Mouse (Mus musculus): Measurements from ENCODE around the gene Csnk1g1. TPM values are rescaled to one million over a fixed set of nuclear protein-coding genes. Genes with fewer than 3 reads are reported as not detected.

Csnk1g1 gene
- polyA plus RNA-seq, 1 experiment from 2014 or later: 30.2 TPM

DNA sequence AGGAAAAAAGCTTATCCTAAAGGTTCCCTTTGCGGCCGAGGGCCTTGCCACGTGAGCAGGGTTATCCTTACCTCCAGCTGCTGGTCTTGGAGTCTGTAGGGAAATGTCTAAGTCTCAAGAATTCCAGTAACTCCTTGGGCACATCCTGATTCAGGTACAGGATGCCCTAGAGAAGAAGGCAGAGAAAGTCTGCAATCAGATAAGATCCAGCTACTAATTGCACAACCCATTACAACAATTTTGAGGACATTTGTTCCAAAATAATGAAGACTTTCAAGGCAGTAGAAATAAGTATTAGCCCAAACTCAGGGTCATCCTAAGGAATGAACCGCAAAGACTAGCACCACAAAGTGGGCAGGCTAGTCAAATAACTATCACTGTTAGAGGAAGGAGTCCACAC, 159.3 kb downstream of the Csnk1g1 start:
- 0 out of 2 replicates have a peak, but pooled peaks cover 3% of the 10 kb centered on the region for H3K27me3 ChIP-seq (ENCODE audit: control insufficient read depth, insufficient read depth, low read length)
- no peak overlapping the region for H3K4me3 ChIP-seq (ENCODE audit: low read depth, low read length)
- ATAC-seq (ENCODE audit: low read depth): no peak
- no peak overlapping the region for H3K9ac ChIP-seq (replicated peaks; ENCODE audit: low read depth, low read length)
- 68% methylated on average over 4 of the region's 4 CpGs for WGBS
- no peak overlapping the region for H3K27ac ChIP-seq (ENCODE audit: low read depth, low read length)
- H3K36me3 ChIP-seq (ENCODE audit: control insufficient read depth, insufficient read depth, low read length): peaks cover 33% of the 10 kb centered on the region
- no peak overlapping the region for H3K4me2 ChIP-seq (ENCODE audit: low read depth, low read length)
- no peaks in the 10 kb centered on the region; the same call in 1 of the 2 replicates for H3K4me1 ChIP-seq (ENCODE audit: control insufficient read depth, insufficient read depth, low read length)
- H3K9me3 ChIP-seq (ENCODE audit: control insufficient read depth, low read length): no peaks in the 10 kb centered on the region

DNA sequence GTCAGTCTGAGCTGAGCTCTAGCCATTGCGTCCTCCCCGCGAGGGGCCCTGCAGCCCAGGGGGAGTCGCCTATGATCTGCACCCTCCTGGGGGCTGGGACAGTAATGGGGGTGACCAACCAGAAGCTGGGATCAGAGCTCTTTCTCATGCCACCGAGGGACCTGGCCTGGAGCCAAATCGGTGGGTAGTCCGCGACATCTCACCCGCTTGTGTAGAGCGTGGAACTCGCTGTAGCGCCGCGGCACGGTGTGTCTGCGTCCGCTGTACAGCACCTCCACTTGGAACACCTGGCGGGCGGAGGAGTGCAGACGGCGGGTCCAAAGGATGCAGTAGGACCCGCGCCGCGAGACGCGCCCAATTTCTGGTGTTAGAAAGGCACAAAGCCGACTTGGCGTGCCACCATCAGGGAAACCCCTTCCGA, 160.3 kb downstream of the Csnk1g1 start:
- peak overlapping the region; percentile 94 for H3K4me2 ChIP-seq (ENCODE audit: low read depth, low read length)

DNA sequence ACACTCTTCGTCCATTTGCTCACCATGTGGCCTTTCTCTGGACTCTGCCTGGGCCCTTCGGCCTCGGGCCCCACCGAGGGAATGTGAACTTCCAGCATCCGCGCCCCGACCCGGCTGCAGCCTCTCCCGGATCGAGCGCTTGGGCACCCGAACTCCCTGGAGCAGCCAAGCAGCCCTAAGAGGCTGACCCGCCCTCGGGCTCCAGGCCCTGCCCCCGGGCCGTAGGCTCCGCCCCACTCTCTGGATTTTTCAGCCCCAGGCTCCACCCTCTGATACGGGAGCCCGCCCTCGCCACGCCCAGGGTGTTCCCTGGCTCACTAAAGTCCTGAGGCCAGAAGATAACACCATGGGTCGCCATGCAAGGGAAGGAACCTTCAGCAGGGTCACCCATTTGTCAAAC, 160.9 kb downstream of the Csnk1g1 start, which contains the start of gene Snx22:
Gene Snx22 (minus strand): TSS at position 137 of the 400 bp plus-strand sequence.
- H3K27ac ChIP-seq (ENCODE audit: low read depth, low read length): no peak within 1 kb of the TSS
- ATAC-seq (ENCODE audit: low read depth): peak; percentile 84; the same call in 1 of the 2 replicates
- H3K9ac ChIP-seq (replicated peaks; ENCODE audit: low read depth, low read length): peak within 1 kb of the TSS; percentile 55
- H3K4me1 ChIP-seq (ENCODE audit: control insufficient read depth, insufficient read depth, low read length): no peaks in the 10 kb centered on the region; the same call in 1 of the 2 replicates
- H3K36me3 ChIP-seq (ENCODE audit: control insufficient read depth, insufficient read depth, low read length): peaks cover 18% of the 10 kb centered on the region
- under 1% methylated on average over 22 of the region's 22 CpGs for WGBS
- 0 out of 2 replicates have a peak, but pooled peaks cover 3% of the 10 kb centered on the region for H3K27me3 ChIP-seq (ENCODE audit: control insufficient read depth, insufficient read depth, low read length)
- H3K4me2 ChIP-seq (ENCODE audit: low read depth, low read length): peak within 1 kb of the TSS; percentile 94
- no peaks in the 10 kb centered on the region for H3K9me3 ChIP-seq (ENCODE audit: control insufficient read depth, low read length)
- peak within 1 kb of the TSS; percentile 48 for H3K4me3 ChIP-seq (ENCODE audit: low read depth, low read length)

More for the DNA sequence above, 160.3 kb downstream of the Csnk1g1 start:
- WGBS: under 1% methylated on average over 30 of the region's 30 CpGs
- Histone ChIP-seq H3K27ac (ENCODE audit: low read depth, low read length) (no peak overlapping the region), H3K4me1 (ENCODE audit: control insufficient read depth, insufficient read depth, low read length) (no peaks in the 10 kb centered on the region; the same call in 1 of the 2 replicates), H3K9me3 (ENCODE audit: control insufficient read depth, low read length) (no peaks in the 10 kb centered on the region), H3K36me3 (ENCODE audit: control insufficient read depth, insufficient read depth, low read length) (peaks cover 24% of the 10 kb centered on the region), H3K4me3 (ENCODE audit: low read depth, low read length) (peak overlapping the region; percentile 48), H3K9ac (replicated peaks; ENCODE audit: low read depth, low read length) (peak overlapping the region; percentile 55), H3K27me3 (ENCODE audit: control insufficient read depth, insufficient read depth, low read length) (0 out of 2 replicates have a peak, but pooled peaks cover 3% of the 10 kb centered on the region)
- peak; percentile 55 for ATAC-seq (ENCODE audit: low read depth)

DNA sequence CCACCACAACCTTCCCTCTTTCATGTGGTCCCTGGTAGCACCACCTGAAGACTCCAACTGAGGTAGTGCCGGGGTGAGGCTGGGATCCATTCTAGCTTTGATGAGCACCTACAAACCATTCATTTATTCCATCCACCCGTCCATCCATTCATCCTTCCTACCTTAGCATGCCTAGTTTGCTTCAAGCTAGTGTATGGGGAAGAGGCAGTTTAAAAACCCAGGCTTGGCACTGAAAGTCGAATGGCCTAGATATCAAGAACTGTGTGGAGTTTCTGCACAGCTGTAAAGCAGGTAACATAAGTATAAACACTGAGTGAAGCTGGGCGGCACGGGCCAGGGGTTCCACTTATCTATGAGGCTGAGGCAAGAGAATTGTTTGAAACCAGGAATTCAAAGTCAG, 161.4 kb downstream of the Csnk1g1 start:
- no peak overlapping the region for H3K27ac ChIP-seq (ENCODE audit: low read depth, low read length)
- H3K4me2 ChIP-seq (ENCODE audit: low read depth, low read length): no peak overlapping the region
- H3K9ac ChIP-seq (replicated peaks; ENCODE audit: low read depth, low read length): no peak overlapping the region
- no peak for ATAC-seq (ENCODE audit: low read depth)
- WGBS: 92% methylated on average over 5 of the region's 5 CpGs
- no peak overlapping the region for H3K4me3 ChIP-seq (ENCODE audit: low read depth, low read length)
- H3K9me3 ChIP-seq (ENCODE audit: control insufficient read depth, low read length): no peaks in the 10 kb centered on the region
- peaks cover 17% of the 10 kb centered on the region for H3K36me3 ChIP-seq (ENCODE audit: control insufficient read depth, insufficient read depth, low read length)
- H3K4me1 ChIP-seq (ENCODE audit: control insufficient read depth, insufficient read depth, low read length): no peaks in the 10 kb centered on the region; the same call in 1 of the 2 replicates
- H3K27me3 ChIP-seq (ENCODE audit: control insufficient read depth, insufficient read depth, low read length): 0 out of 2 replicates have a peak, but pooled peaks cover 3% of the 10 kb centered on the region

DNA sequence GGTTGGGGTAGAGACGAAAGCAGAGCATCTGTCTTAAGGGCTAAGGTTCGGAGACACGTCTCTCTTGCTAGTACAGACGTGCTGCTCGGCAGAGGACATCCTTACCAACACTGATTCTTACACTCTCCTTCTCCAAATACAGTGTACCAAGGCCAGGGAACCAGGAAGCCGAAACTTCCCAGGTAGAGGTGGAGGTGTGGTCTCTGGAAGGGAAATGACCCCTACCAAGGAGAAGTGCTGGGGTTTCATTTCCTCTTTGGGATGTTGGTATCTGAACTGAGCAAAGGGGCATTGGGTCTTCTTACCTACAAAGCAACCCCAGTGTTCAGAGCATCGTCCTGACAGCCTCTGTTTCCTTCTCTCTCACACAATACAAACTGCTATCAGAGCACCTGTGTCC, 164.0 kb downstream of the Csnk1g1 start:
- H3K36me3 ChIP-seq (ENCODE audit: control insufficient read depth, insufficient read depth, low read length): no peaks in the 10 kb centered on the region
- H3K4me1 ChIP-seq (ENCODE audit: control insufficient read depth, insufficient read depth, low read length): no peaks in the 10 kb centered on the region; the same call in 1 of the 2 replicates
- H3K9ac ChIP-seq (replicated peaks; ENCODE audit: low read depth, low read length): no peak overlapping the region
- ATAC-seq (ENCODE audit: low read depth): no peak
- H3K27me3 ChIP-seq (ENCODE audit: control insufficient read depth, insufficient read depth, low read length): 0 out of 2 replicates have a peak, but pooled peaks cover 3% of the 10 kb centered on the region
- no peaks in the 10 kb centered on the region for H3K9me3 ChIP-seq (ENCODE audit: control insufficient read depth, low read length)
- H3K27ac ChIP-seq (ENCODE audit: low read depth, low read length): no peak overlapping the region
- no peak overlapping the region for H3K4me3 ChIP-seq (ENCODE audit: low read depth, low read length)
- H3K4me2 ChIP-seq (ENCODE audit: low read depth, low read length): no peak overlapping the region
- 93% methylated on average over 7 of the region's 7 CpGs for WGBS

DNA sequence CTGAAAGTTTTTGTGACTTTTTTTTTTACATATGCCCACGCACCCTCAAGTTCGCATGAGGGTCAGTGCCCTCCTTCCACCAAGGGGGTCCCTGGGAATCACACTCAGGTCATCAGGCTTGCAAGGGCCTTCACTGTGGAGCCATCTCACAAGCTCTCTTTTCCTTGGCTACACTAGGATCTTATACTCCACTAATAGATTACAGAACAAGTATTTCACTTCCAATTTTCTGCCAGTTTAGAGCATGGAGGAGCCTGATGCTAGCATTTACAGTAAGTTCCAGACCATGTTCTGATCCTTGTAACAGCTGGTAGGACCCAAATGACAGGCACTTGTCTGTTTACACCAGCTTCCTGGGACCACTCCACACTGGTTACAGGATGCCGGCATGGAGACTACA, 169.3 kb downstream of the Csnk1g1 start:
- no peak overlapping the region for H3K27ac ChIP-seq (ENCODE audit: low read depth, low read length)
- H3K4me1 ChIP-seq (ENCODE audit: control insufficient read depth, insufficient read depth, low read length): 0 out of 2 replicates have a peak, but pooled peaks cover 3% of the 10 kb centered on the region
- no peak for ATAC-seq (ENCODE audit: low read depth)
- H3K4me2 ChIP-seq (ENCODE audit: low read depth, low read length): peak overlapping the region; percentile 18; the same call in 1 of the 2 replicates
- H3K9ac ChIP-seq (replicated peaks; ENCODE audit: low read depth, low read length): no peak overlapping the region; the same call in 1 of the 2 replicates
- no peaks in the 10 kb centered on the region for H3K36me3 ChIP-seq (ENCODE audit: control insufficient read depth, insufficient read depth, low read length)
- WGBS: 72% methylated on average over 3 of the region's 3 CpGs
- H3K4me3 ChIP-seq (ENCODE audit: low read depth, low read length): no peak overlapping the region
- no peaks in the 10 kb centered on the region for H3K9me3 ChIP-seq (ENCODE audit: control insufficient read depth, low read length)
- no peaks in the 10 kb centered on the region for H3K27me3 ChIP-seq (ENCODE audit: control insufficient read depth, insufficient read depth, low read length)

DNA sequence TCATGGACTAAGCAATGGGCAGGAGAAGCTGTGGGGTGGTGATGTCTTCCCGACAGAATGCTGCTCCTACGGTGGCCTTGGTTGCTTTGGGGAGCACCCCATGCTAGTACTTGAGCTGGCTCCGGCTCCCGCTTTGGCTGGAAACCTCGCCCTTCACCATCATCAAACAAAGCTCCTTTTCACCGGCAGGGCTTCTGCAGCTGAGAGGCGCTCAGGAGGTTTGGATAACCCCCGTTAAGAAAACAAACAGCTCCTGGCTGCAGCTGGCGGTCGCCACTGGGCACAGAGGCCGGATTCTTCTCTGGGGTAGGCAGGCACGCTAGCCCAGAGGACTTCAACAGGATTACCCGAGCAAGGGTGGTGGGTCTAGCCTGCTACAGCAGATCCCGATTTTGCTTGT, 169.8 kb downstream of the Csnk1g1 start:
- Histone ChIP-seq H3K27ac (ENCODE audit: low read depth, low read length) (no peak overlapping the region), H3K27me3 (ENCODE audit: control insufficient read depth, insufficient read depth, low read length) (no peaks in the 10 kb centered on the region), H3K9me3 (ENCODE audit: control insufficient read depth, low read length) (no peaks in the 10 kb centered on the region), H3K9ac (replicated peaks; ENCODE audit: low read depth, low read length) (no peak overlapping the region; the same call in 1 of the 2 replicates), H3K4me2 (ENCODE audit: low read depth, low read length) (peak overlapping the region; percentile 18; the same call in 1 of the 2 replicates), H3K36me3 (ENCODE audit: control insufficient read depth, insufficient read depth, low read length) (no peaks in the 10 kb centered on the region), H3K4me1 (ENCODE audit: control insufficient read depth, insufficient read depth, low read length) (0 out of 2 replicates have a peak, but pooled peaks cover 3% of the 10 kb centered on the region), H3K4me3 (ENCODE audit: low read depth, low read length) (no peak overlapping the region)
- peak; percentile 51; the same call in 1 of the 2 replicates for ATAC-seq (ENCODE audit: low read depth)
- 15% methylated on average over 14 of the region's 14 CpGs for WGBS

DNA sequence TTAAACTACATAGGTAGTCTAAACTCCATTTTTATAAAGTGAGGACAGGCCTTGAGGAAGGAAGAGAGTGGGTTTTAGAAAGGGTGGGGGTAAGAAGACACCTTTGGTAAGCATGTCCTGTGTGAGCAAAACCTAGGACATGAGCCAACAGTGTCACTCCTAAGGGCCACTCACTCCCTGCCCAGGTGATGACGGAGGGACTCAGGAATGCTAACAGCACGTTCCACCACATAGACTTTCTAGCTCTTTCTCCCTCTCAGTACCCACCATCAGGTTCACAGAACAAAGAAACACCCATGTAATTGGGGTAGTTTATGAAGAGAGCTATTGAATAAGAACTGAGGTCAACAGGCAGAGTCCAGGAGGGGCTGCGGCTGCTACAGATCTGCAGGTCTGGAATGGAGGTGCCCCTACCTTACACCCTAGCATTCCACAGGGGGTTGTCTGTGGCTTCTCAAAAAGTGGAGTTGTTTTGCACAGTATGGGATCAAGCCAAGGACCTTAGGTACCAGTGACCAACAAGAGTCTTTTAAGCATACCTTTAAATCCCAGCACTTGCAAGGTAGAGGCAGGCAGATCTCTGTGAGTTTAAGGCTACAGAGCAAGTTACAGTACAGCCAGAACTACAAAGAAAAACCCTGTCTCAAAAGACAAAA, 172.2 kb downstream of the Csnk1g1 start:
- no peak for ATAC-seq (ENCODE audit: low read depth)

DNA sequence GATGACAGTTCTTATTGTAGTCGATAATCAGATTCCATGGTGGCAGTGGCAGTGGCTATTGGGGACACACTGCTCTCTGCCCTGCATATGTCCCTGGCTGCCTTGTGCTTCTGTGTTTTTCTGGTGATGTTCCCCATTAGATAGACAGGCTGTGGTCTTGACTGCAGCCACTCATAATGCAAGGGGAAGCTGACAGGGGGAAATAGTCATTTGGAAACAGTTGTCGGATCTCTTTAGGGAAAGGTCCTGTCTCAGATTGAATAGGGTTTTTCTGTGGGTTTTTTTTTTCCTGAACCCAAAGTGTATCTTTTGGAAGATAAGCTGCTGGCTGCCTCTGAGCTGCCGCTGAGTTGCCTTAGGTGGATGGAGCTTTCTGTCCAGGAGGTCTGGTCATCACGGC, 173.3 kb downstream of the Csnk1g1 start:
- WGBS: 89% methylated on average over 4 of the region's 4 CpGs

More for the DNA sequence above, 172.2 kb downstream of the Csnk1g1 start:
- H3K9ac ChIP-seq (replicated peaks; ENCODE audit: low read depth, low read length): no peak overlapping the region
- no peaks in the 10 kb centered on the region; the same call in 1 of the 2 replicates for H3K36me3 ChIP-seq (ENCODE audit: control insufficient read depth, insufficient read depth, low read length)
- H3K4me3 ChIP-seq (ENCODE audit: low read depth, low read length): no peak overlapping the region
- H3K27ac ChIP-seq (ENCODE audit: low read depth, low read length): no peak overlapping the region
- H3K4me1 ChIP-seq (ENCODE audit: control insufficient read depth, insufficient read depth, low read length): 0 out of 2 replicates have a peak, but pooled peaks cover 3% of the 10 kb centered on the region
- WGBS: 58% methylated on average over 3 of the region's 3 CpGs
- H3K9me3 ChIP-seq (ENCODE audit: control insufficient read depth, low read length): no peaks in the 10 kb centered on the region
- no peaks in the 10 kb centered on the region for H3K27me3 ChIP-seq (ENCODE audit: control insufficient read depth, insufficient read depth, low read length)
- H3K4me2 ChIP-seq (ENCODE audit: low read depth, low read length): no peak overlapping the region

More for the DNA sequence above, 173.3 kb downstream of the Csnk1g1 start:
- Histone ChIP-seq H3K9ac (replicated peaks; ENCODE audit: low read depth, low read length) (no peak overlapping the region), H3K36me3 (ENCODE audit: control insufficient read depth, insufficient read depth, low read length) (no peaks in the 10 kb centered on the region; the same call in 1 of the 2 replicates), H3K4me3 (ENCODE audit: low read depth, low read length) (no peak overlapping the region), H3K4me2 (ENCODE audit: low read depth, low read length) (no peak overlapping the region), H3K9me3 (ENCODE audit: control insufficient read depth, low read length) (no peaks in the 10 kb centered on the region), H3K4me1 (ENCODE audit: control insufficient read depth, insufficient read depth, low read length) (0 out of 2 replicates have a peak, but pooled peaks cover 3% of the 10 kb centered on the region), H3K27ac (ENCODE audit: low read depth, low read length) (no peak overlapping the region), H3K27me3 (ENCODE audit: control insufficient read depth, insufficient read depth, low read length) (no peaks in the 10 kb centered on the region)
- ATAC-seq (ENCODE audit: low read depth): no peak

All from neural tube, embryonic 14.5 days (tissue).